Mouse (Mus musculus): Measurements from ENCODE around the gene Gtdc1.

Gtdc1 gene

GRCm38 (mm10) chr2:44584061-44584460, 343.4 kb downstream of the Gtdc1 start:
- DNase-seq (ENCODE audit: low spot score), result no peak

DNA sequence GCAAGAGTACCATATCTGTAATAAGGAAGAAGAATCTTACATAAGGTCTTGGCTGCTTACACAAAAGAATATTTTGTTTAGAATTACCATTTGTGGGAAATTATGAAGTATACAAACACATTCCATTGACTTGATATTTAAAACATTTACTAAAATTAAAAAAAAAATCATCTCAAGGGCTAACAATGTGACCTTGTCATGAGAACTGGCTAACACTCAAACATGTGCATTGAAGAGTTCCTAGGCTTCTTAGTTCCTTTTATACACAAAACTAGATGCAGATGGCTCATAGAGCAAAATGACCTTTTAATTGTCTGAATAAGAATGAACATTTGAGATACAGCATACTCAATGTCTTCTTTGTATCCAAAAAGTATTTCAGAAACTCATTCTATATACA, 344.0 kb downstream of the Gtdc1 start:
- DNase-seq (ENCODE audit: low spot score), result no peak

DNA sequence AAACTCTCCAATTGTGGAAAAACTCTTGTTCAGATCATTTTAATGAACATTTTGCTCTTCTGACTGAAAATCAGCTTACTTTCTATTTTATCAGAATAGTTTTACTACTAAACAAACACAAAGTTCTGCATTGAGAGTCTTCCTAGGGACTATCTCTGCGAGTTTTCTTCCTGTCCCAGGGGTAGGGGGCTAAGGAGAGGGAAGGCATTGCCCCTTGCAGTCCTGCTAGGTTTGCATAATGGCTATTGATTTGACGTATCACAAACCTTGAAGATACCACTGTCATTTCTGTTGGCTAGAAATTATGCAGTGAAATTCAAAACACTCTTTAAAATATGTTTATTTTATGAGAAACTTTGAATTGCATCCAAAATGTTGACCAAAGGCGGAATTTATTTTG, 355.6 kb downstream of the Gtdc1 start:
- DNase-seq (ENCODE audit: low spot score), result no peak

- no peak for DNase-seq (ENCODE audit: low spot score)
Observed at GRCm38 (mm10) chr2:44571156-44571555, 356.3 kb downstream of the Gtdc1 start.

GRCm38 (mm10) chr2:44569140-44569952, 358.1 kb downstream of the Gtdc1 start:
- DNase-seq (ENCODE audit: low spot score), result no peak

DNA sequence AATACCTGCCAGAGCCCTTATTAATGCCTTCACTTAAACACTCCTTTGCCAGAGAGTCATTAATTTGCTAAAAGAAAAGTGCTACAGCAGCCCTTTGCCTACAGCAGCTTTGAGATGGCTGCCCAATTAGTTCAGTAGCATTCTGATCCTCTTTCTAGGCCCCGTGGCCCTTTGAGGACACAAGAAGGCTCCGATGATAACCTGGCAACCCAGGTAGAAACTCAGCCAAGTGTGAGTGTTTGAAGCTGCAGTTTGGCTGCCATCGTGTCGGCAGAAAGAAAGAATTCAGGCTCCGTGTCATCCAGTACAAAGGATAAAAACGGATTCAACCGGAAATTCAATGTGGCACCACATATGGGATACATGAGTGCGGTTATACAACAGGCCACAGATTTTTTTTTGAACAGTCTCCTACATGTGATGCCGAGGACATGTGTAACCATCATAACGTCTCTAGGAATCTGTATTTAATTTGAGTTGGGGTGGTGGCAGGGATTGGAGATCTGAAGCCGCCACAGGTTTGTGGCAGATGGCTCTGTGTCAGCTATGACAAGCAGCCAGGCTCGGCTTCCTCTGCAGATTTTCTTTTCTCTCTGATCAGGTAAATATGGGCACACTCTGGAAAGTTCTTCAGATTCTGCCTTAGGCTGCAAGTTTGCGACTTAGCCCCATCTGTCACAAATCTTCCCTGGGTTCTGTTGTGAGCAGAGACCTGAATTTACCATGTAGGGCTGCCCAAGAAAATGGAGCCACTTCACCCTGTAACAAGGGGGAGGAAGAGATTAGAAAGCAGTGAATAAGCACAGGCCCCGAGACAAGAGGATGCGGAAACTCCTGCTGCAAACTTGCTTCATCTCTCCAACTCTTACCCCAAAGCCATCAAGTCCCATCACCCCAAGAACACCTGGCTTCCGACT, 362.4 kb downstream of the Gtdc1 start:
- DNase-seq (ENCODE audit: low spot score), result no peak

DNA sequence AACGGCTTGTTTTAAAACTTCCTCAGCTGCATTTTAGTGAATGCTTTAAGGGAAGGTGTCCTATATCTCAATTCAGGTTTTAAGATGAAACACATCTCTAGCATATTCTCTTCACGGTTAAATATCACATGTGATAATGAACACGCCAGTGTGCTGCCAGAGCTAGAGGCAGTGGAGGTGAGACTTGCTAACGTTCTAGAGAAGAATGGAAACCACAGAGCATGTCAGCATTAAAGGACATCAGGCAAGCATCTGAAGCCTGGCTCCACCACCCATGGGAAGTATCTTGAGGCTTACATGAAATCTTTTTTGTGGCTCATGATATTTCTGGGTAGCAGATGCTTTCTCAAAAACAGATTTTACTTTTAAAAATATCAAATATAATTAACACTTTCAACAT, 365.7 kb downstream of the Gtdc1 start:
- DNase-seq (ENCODE audit: low spot score), result no peak

- peak; percentile 30 for DNase-seq (ENCODE audit: low spot score)
Observed at GRCm38 (mm10) chr2:44559242-44559944, 368.1 kb downstream of the Gtdc1 start.

DNA sequence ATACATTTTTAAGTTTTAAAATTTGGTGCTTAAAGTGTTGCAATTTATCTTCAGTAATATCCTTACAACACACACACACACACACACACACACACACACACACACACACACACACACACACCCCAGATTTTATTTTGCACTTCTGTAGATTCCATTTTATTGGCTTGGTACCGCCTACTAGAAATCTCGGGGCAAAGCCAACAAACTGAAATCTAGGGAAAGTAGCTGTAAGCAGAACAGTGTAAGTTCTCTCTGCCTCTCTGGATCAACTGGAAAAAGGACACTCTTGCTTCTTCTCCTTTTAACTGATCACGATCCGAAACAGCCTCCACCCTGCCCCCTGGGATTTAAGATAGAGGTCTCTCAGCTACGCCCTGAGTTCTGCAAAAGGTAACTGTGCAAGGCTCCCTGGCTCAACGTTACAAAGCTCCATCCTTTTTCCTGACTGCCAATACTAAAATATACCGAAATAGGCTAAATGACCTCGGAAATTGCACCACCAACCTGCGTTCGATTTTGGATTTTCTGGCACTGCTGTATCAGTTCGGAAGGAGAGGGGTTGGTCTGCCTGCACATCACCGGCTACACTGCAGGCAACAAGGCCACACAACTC, 369.7 kb downstream of the Gtdc1 start:
- no peak for DNase-seq (ENCODE audit: low spot score)

- DNase-seq (ENCODE audit: low spot score), result no peak
Observed at GRCm38 (mm10) chr2:44556861-44557592, 370.4 kb downstream of the Gtdc1 start.

DNA sequence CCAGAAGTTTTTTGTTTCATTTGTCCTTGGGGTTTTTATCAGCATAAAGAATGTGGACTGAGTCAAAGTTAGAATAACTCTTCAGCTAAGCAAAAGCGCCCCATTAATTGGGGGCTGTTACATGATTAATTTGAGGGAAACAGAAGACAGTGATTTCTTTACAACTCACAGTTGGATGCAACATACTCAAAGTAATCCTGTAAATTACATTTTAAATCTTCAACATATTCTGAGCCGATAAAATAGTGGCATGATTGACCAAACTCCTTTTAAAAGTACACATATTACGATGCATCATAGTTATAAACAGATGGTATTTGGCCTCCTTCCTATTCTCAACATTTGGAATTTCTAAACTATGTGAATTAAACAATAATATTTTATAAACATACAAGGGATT, 372.7 kb downstream of the Gtdc1 start:
- DNase-seq (ENCODE audit: low spot score), result no peak

DNA sequence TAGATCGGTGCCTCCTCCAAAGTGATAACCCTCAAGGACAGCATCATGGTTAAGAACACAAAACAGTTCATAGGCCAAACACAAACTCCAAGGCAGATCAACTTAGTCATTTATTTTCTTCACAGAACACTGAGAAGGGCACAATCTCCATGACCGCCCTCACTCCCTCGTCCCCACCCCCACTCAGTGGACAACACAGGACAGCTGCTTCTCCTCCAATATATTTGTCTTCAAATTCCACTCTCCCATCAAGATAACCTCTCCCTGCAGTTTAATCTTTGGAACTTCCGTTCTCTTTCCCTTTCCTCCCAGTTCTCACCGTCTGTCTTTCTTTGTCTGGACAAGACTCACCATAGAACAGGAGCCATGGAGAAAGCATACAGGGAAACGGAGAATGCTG, 378.1 kb downstream of the Gtdc1 start:
- DNase-seq (ENCODE audit: low spot score), result no peak

DNA sequence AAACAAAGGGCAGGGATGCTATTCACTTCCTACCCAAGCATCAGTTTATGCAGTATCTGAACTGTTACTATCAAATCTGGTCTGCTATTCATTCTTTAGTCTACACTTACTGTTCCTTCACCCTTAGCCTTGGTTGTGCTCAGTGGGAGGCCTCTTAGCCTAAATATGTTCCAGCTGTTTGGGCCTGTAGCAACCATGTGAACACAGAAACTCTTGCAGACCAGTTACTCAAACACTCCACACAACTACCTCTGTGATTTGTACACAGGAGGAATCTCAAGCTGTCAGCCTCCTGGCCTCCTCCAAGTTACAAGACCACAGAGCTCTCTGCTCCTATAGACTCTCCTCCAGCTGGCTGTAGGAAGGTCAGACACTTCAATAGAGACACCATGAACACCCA, 384.7 kb downstream of the Gtdc1 start:
- DNase-seq (ENCODE audit: low spot score), result no peak

DNA sequence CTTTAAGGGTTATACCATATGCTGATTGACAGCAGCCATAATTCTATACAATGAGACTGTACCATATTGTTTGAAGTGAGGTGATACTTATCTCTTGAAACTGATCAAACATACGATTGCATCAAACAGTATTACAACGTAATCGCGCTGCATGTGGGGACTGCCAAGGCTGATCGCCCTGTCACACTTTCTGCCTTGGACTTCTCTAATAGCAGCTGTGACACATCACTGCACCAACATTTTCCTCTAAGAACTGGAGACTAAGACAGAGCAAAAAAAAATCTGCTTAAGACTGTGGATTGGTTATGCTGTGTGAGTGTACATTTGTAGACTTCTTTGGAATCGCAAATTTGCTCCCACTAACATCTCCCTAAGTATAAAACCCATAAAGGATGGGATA, 385.7 kb downstream of the Gtdc1 start:
- DNase-seq (ENCODE audit: low spot score), result no peak

GRCm38 (mm10) chr2:44540881-44541280, 386.6 kb downstream of the Gtdc1 start:
- DNase-seq (ENCODE audit: low spot score), result no peak

GRCm38 (mm10) chr2:44539121-44539634, 388.3 kb downstream of the Gtdc1 start:
- DNase-seq (ENCODE audit: low spot score), result no peak

DNA sequence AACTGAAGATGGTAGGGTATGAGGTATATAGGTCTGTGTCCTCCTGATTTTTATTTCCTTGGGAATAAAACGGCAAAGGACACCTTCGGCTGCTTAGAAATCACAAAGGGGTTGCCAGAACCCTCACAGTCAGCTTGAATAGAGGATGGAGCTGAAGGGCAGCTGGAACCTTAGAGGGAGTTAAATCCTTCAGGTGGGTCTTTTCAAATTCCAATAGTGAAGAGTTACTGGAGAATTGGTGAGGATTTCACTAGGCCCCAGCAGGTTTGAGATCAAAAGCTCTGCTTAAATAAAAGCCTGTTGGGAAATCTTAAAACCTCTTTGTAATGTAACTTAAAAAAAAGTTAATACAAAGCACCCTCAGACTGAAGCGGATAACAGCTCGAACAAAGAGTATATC, 389.3 kb downstream of the Gtdc1 start:
- DNase-seq (ENCODE audit: low spot score), result no peak

DNA sequence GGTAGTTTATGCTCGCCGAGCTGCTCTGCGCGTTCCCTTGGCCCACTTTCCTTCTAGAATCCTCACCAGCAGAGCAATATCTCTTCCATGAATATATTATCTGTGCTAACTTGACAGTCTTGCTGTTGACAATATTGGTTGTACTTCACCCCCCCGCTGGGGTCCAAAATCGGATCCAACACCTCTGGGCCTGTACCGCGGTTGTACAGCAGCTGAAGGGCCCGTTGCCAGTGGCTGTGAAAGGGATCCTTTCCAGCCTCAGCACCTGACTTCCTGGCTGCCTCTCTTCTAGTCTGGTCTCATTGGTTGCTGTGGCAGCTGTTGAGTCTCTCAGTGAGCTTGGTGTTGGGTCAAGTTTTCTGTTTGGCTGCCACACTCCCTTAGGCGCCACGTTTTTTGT, 391.7 kb downstream of the Gtdc1 start:
- no peak for DNase-seq (ENCODE audit: low spot score)

- DNase-seq (ENCODE audit: low spot score), result no peak
Observed at GRCm38 (mm10) chr2:44535136-44535675, 392.3 kb downstream of the Gtdc1 start.

- DNase-seq (ENCODE audit: low spot score), result no peak
Observed at GRCm38 (mm10) chr2:44526110-44527032, 401.1 kb downstream of the Gtdc1 start.
